Comparison of ENCODE assay signal across 18 mouse cellular contexts in the genomic region with DNA sequence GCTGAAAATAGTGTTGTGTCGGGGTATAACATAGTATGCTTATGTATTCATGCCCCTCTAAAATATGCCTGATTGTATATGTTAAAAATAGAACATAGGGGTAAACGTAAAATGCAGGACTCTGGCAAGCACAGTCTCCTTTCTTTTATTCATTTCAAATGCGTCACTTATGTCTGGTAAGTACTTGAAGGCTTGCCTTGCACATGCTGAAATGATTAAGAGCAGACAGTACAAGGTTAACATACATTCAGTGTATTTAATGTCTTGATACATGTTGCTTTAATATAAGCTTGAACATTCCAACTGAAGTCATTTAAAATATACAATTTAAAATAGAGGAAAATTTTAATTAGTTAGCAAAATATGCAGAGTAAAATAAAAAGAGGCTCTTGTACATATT. TPM values are rescaled to one million over a fixed set of nuclear protein-coding genes. Genes with fewer than 3 reads are reported as not detected.
"Had no signal": no experiment of that assay in that cellular context is flagged by ENCODE, and none has a peak within 500 bp of the region (broad histone marks: within the 10 kb centered on the region; RNA-seq: fewer than 3 reads in every experiment).

No protein-coding gene starts in this region.

- H3K9me3 ChIP-seq: lung, embryonic 15.5 days; megakaryocyte, embryonic 14.5 days; midbrain, embryonic 13.5 days; midbrain, embryonic 15.5 days; neural tube, embryonic 12.5 days; stomach, embryonic 15.5 days had no signal

- DNase-seq: lung, adult 2 months; lung, postnatal 14 days; lung, postnatal 36 days; right cerebral cortex, postnatal 14 days; thymus, adult 2 months; thymus, postnatal 25 days; thymus, postnatal 4 days had no signal

- H3K9ac ChIP-seq: lung, embryonic 15.5 days; midbrain, embryonic 13.5 days; midbrain, embryonic 15.5 days; neural tube, embryonic 12.5 days; stomach, embryonic 15.5 days had no signal

- H3K27me3 ChIP-seq: lung, embryonic 15.5 days; megakaryocyte, embryonic 14.5 days; midbrain, embryonic 13.5 days; midbrain, embryonic 15.5 days; neural tube, embryonic 12.5 days; stomach, embryonic 15.5 days had no signal

- H3K4me2 ChIP-seq: lung, embryonic 15.5 days; midbrain, embryonic 11.5 days; midbrain, embryonic 13.5 days; midbrain, embryonic 15.5 days; neural tube, embryonic 12.5 days; stomach, embryonic 15.5 days had no signal

- H3K27ac ChIP-seq: lung, embryonic 15.5 days; macrophage; midbrain, embryonic 13.5 days; midbrain, embryonic 15.5 days; neural tube, embryonic 12.5 days; stomach, embryonic 15.5 days; stomach, postnatal 0 days had no signal

- H3K4me1 ChIP-seq: lung, embryonic 15.5 days; megakaryocyte, embryonic 14.5 days; midbrain, embryonic 13.5 days; midbrain, embryonic 15.5 days; neural tube, embryonic 12.5 days; stomach, embryonic 15.5 days had no signal

- H3K4me3 ChIP-seq: lung, embryonic 15.5 days; megakaryocyte, embryonic 14.5 days; midbrain, embryonic 13.5 days; midbrain, embryonic 15.5 days; neural tube, embryonic 12.5 days; stomach, embryonic 15.5 days had no signal

- H3K36me3 ChIP-seq: lung, embryonic 15.5 days; midbrain, embryonic 13.5 days; midbrain, embryonic 15.5 days; neural tube, embryonic 12.5 days; stomach, embryonic 15.5 days had no signal

- ATAC-seq: lung, postnatal 0 days; midbrain, embryonic 13.5 days; midbrain, embryonic 15.5 days had no signal

RNA-seq across cellular contexts. Expression of a gene that starts 50.9 kb away (rescaled TPM):
- polyA plus RNA-seq: macrophage; testis, adult 2 months had no signal
